Mouse (Mus musculus) kidney, embryonic 16.5 days (tissue): ENCODE measurements around the gene Slc34a2. TPM values are rescaled to one million over a fixed set of nuclear protein-coding genes. Genes with fewer than 3 reads are reported as not detected.

Experiments used
- ATAC-seq: fragments of 200-750 bp; cut with Nextera tagmentation; 2 replicates; pipeline ENCODE4 v1.8.0; 2017; ENCODE audit warnings: moderate TSS enrichment; ENCODE audit not compliant: low FRiP score, low TSS enrichment
- H3K27ac ChIP-seq: fragments of 300-500 bp; sonication (generic); 2 replicates; pipeline ENCODE4 v1.5.1; 2014; ENCODE audit warnings: low read length
- H3K27me3 ChIP-seq: fragments of 300-500 bp; sonication (generic); 2 replicates; pipeline ENCODE4 v1.6.1; 2014; ENCODE audit warnings: low read length, control low read depth, mixed read lengths; ENCODE audit not compliant: insufficient read depth
- H3K36me3 ChIP-seq: fragments of 300-500 bp; sonication (generic); 2 replicates; pipeline ENCODE4 v1.6.1; 2014; ENCODE audit warnings: low read length, control low read depth, mixed read lengths; ENCODE audit not compliant: insufficient read depth
- H3K4me1 ChIP-seq: fragments of 300-500 bp; sonication (generic); 2 replicates; pipeline ENCODE4 v1.6.1; 2014; ENCODE audit warnings: low read length, control low read depth, mixed read lengths; ENCODE audit not compliant: insufficient read depth
- H3K4me2 ChIP-seq: fragments of 300-500 bp; sonication (generic); replicated peaks from 2 replicates; pipeline ENCODE4 v1.6.1; 2014; ENCODE audit warnings: low read depth, low read length
- H3K4me3 ChIP-seq: fragments of 300-500 bp; sonication (generic); 2 replicates; pipeline ENCODE4 v1.5.1; 2014; ENCODE audit warnings: mild to moderate bottlenecking, low read length
- H3K9ac ChIP-seq: fragments of 300-500 bp; sonication (generic); replicated peaks from 2 replicates; pipeline ENCODE4 v1.6.1; 2014; ENCODE audit warnings: low read length
- H3K9me3 ChIP-seq: fragments of 300-500 bp; sonication (generic); 2 replicates; pipeline ENCODE4 v1.6.1; 2016; ENCODE audit warnings: low read length, control low read depth
- WGBS: fragments of 180-500 bp; shearing (Covaris S2); extraction: QIAGEN DNeasy Blood & Tissue Kit; methylation state at CpG from one replicate; pipeline ENCODE4 v1.1.7; 2014; 5-methylcytosine and 5-hydroxymethylcytosine counted together
- polyA plus RNA-seq: library from polyadenylated mRNA; unstranded; fragments of >200 nt; fragmentation: Nextera tagmentation; extraction: Ambion mirVana; gene quantifications from 2 replicates; pipeline ENCODE4 v1.2.1, GENCODE M21; 2015

Gene Slc34a2
- polyA plus RNA-seq, 1 experiment from 2014 or later, result 2.5 TPM

DNA sequence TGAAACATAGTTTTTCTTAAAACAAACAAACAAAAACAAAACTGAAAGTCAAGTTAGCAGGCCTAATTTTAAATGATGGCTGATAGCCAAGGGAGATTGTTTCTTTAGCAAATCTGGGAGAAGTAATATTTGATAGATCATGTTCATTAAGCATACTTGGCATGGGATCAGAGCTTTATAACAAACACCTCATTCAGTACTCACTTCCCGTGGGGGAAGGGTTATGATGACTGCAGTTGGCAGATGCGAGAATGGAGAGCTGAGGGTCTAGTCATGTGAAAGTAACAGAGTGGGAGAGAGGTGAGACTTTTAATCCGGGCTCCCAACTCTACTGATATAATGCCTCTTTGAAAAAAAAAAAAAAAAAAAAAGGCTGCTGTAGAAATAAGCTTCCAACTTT lies 81.8 kb downstream of the Slc34a2 start:
- Histone ChIP-seq H3K4me1 (peaks cover 5% of the 10 kb centered on the region; the same call in 1 of the 2 replicates), H3K9ac (no peak overlapping the region), H3K27me3 (no peaks in the 10 kb centered on the region), H3K9me3 (no peaks in the 10 kb centered on the region), H3K4me3 (no peak overlapping the region), H3K4me2 (no peak overlapping the region), H3K27ac (no peak overlapping the region), H3K36me3 (peaks cover 5% of the 10 kb centered on the region; the same call in 1 of the 2 replicates)
- 62% methylated on average over 3 of the region's 3 CpGs for WGBS
- no peak for ATAC-seq

Other genes starting within 250 kb of the Slc34a2 start
- gene Anapc4, start 204.1 kb upstream of the Slc34a2 start, polyA plus RNA-seq, result 105 and 106 TPM in 2 replicates
- 18.9 and 20.0 TPM in 2 replicates for gene Sel1l3, start 175.8 kb downstream of the Slc34a2 start, polyA plus RNA-seq
- gene Smim20, start 229.0 kb downstream of the Slc34a2 start, polyA plus RNA-seq, result 98.2 and 98.5 TPM in 2 replicates